8 mouse cellular contexts compared by ENCODE assay signal in the genomic region with DNA sequence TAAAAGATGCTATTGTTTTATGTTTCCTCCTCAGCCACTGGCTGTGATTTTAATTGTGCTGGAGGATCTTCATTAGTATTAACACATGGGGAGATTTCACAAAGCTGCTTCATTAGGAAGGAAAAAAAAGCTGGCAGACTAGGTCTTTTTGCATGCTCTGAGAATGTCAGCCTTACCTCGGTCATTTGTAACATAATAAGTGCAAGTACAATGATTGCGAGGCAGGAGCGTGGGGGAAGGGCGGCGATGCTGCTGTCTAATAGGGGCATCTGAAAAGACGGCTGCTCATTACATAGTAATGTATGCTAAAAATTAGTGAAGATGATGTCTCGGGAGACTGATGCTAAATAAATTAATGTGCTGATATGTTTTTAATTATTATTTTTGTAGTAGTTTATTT.
DNase-seq lines count a peak whose midpoint lies in the region; ATAC-seq and TF ChIP-seq lines count a peak whose summit lies in the region.

No protein-coding gene starts in this region.

- no peaks in the 10 kb centered on the region for H3K9me3 ChIP-seq in forebrain, postnatal 0 days (ENCODE audit: low read length)

- DNase-seq in cerebellum, postnatal 10 days: peak; percentile 73 to 78
- no peak for DNase-seq in cerebellum, adult 11-12 months
- DNase-seq in Muller cell, postnatal 12 days (ENCODE audit: inconsistent ontology term): peak; percentile 80
- DNase-seq in forebrain, postnatal 0 days: peak; percentile 43
- DNase-seq in kidney, postnatal 10 days: peak; percentile 32
- peak; percentile 89 for DNase-seq in retina, embryonic 14.5 days (ENCODE audit: low spot score)
- no peak for DNase-seq in ovary, postnatal 14 days (ENCODE audit: low spot score)
- DNase-seq in spleen, postnatal 14 days (ENCODE audit: low spot score in 2 of 2): no peak

- no peaks in the 10 kb centered on the region for H3K36me3 ChIP-seq in forebrain, postnatal 0 days (ENCODE audit: insufficient read depth)

- H3K4me2 ChIP-seq in forebrain, postnatal 0 days (ENCODE audit: low read depth): peak overlapping the region; percentile 40

- TF ChIP-seq CTCF in forebrain, postnatal 0 days (IDR thresholded peaks at IDR 0.05; ENCODE audit: low read depth): no peak

- H3K9ac ChIP-seq in forebrain, postnatal 0 days: no peak overlapping the region

- H3K27me3 ChIP-seq in forebrain, postnatal 0 days (ENCODE audit: insufficient read depth, low read length): no peaks in the 10 kb centered on the region

- H3K4me3 ChIP-seq in forebrain, postnatal 0 days (ENCODE audit: low read depth, low read length): 0 out of 2 replicates have a peak overlapping the region, but pooled peaks have one; percentile 9

- peaks cover 6% of the 10 kb centered on the region; the same call in 1 of the 2 replicates for H3K4me1 ChIP-seq in forebrain, postnatal 0 days (ENCODE audit: insufficient read depth)

- ATAC-seq in forebrain, postnatal 0 days: no peak

- 11% methylated on average over 7 of the region's 7 CpGs for WGBS in forebrain, postnatal 0 days

- H3K27ac ChIP-seq in forebrain, postnatal 0 days (ENCODE audit: low read depth, low read length): no peak overlapping the region

Comparison
In these comparisons a context has a peak if more than half of its experiments do, and no peak if none do; other contexts are left out.
1. DNase-seq: peak in cerebellum, postnatal 10 days (2 of 2), Muller cell, postnatal 12 days (single experiment), forebrain, postnatal 0 days (single experiment), kidney, postnatal 10 days (single experiment) and retina, embryonic 14.5 days (single experiment); none in cerebellum, adult 11-12 months (single experiment), ovary, postnatal 14 days (single experiment) and spleen, postnatal 14 days (0 of 2).